Mouse (Mus musculus) 416B (cell line): ENCODE data around the gene Phgr1.
A peak's percentile ranks its signal among the peaks of the same experiment; 100 is the strongest.

ENCODE experiments used
- DNase-seq: peaks from one replicate; pipeline ENCODE4 v3.0.0; 2011; ENCODE audit warnings: low read depth

The Phgr1 gene

GRCm38 (mm10) chr2:118751896-118752791 is 20.4 kb upstream of the Phgr1 start:
- no peak for DNase-seq

DNA sequence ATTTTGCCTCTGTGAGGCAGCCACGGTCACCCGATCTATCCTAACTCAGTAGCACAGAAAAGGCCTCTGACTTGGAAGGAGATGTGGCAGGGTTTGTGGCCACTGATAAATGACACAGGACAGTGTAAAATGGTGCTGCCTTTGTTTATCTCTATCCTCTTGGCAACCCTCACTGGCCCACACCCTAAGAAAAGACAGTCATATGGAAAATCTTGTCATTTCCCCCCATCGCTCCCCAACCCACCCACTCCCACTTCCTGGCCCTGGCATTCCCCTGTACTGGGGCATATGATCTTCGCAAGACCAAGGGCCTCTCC is 19.8 kb upstream of the Phgr1 start:
- no peak for DNase-seq

DNA sequence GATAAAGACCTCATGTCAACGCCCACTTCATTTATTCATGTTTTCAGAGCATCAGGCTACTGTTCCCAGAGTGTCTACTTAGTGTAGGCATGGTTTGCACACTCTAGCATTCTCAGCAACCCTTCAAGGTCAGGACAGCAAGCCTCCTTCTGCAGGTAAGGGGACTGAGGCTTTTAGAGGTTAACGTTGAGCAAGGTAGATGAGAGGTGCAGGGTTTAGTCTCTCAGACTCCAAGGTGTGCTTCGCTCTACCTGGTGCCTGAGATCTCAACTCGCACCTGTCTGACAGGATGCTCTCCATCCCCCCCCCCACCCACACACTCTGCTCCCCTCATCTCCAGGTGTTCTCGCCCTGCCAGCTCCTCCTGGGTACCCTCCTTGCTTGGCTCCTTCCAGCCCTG is 18.4 kb upstream of the Phgr1 start:
- DNase-seq = no peak

GRCm38 (mm10) chr2:118755407-118755806 is 17.2 kb upstream of the Phgr1 start:
- no peak for DNase-seq

GRCm38 (mm10) chr2:118756103-118756502 is 16.5 kb upstream of the Phgr1 start:
- peak; percentile 34 for DNase-seq

- peak; percentile 83 for DNase-seq
Observed at GRCm38 (mm10) chr2:118759828-118760227, 12.7 kb upstream of the Phgr1 start.

DNA sequence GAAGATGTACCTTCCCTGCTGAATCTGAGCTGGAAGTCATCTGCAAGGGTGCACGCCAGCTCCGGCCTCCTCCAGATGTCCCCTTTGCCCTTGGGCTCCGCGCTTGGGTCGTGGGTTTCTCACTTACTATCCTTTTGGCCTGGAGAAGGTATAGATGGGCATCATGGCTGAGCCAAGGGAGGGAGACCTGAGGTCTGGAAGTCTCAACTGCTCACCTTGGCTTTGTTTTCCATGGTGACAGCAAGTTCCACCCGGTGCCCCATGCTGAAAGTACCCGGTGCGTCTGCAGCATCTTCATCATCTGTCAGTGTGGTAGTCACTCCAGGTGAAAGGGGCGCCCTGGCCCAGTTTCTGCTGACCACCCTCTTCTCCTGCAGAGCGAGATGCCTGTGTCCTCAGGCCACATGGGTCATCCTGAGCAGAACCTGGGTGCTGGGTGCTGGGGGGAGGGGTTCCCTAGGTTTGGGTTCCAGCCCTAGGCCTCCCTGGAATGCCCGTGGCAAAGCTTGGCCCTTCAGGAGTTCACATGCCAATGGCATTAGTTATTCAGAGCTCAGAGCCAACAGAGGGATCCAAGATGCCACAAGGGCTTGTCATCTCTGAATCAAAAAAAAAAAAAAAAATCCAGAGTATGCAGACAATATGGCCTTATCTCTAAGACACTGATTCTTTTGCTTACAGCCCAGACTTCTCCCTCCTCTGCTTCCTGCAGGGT is 12.1 kb upstream of the Phgr1 start:
- DNase-seq = no peak

DNA sequence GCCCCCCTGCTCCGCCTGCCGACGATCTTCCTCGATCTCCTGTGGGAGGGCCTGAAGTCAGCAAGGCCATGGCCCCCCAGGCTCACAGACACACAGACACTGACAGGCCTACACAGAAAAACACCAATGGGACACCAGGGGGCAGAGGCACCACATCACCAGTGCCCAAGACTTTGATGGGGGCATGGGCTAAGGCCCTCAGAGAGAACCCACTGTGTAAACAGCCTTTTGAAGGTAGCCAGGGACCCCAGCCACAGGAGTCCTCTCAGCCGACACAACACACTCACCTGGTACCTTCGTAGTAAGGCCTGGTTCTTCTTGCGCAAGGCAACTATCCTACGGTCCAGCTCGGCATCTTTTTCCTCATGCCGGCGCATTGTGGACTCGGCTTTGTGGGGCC is 11.2 kb upstream of the Phgr1 start:
- DNase-seq = peak; percentile 30

GRCm38 (mm10) chr2:118761906-118762783 is 10.4 kb upstream of the Phgr1 start, which contains the start of gene Ccdc9b:
Gene Ccdc9b (minus strand): TSS chr2:118762661.
- DNase-seq = peak; percentile 91

GRCm38 (mm10) chr2:118762784-118763148 is 9.8 kb upstream of the Phgr1 start:
- DNase-seq = peak; percentile 91

- DNase-seq = peak; percentile 79
Observed at GRCm38 (mm10) chr2:118763469-118763868, 9.1 kb upstream of the Phgr1 start.

GRCm38 (mm10) chr2:118764094-118764831 is 8.3 kb upstream of the Phgr1 start:
- DNase-seq = peak; percentile 49

DNA sequence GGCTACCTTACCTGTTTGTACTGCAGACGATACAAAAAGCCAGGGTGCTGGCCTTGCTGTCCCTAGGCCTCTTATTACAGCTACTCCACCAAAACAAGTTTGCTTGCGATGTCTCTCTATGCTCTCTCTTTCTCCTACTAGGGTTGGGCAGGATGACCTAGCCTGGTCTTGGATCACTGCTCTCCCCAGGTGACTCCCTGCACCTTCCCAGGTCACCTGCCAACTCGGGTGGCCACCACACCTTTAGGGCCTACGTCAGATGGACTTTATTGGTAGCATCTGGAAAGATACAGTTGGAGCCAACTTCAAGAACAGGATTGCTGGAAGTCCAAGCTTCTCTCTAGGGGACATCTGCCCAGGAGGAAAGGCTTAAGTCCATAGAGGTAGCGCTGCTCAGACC is 7.7 kb upstream of the Phgr1 start:
- no peak for DNase-seq

GRCm38 (mm10) chr2:118766041-118767033 is 6.2 kb upstream of the Phgr1 start:
- DNase-seq = peak; percentile 87

GRCm38 (mm10) chr2:118774536-118774935 is 2.0 kb downstream of the Phgr1 start:
- no peak for DNase-seq

GRCm38 (mm10) chr2:118775396-118775795 is 2.8 kb downstream of the Phgr1 start:
- peak; percentile 49 for DNase-seq

GRCm38 (mm10) chr2:118775846-118776245 is 3.3 kb downstream of the Phgr1 start:
- no peak for DNase-seq

- no peak for DNase-seq
Observed at GRCm38 (mm10) chr2:118776295-118776694, 3.7 kb downstream of the Phgr1 start.

DNA sequence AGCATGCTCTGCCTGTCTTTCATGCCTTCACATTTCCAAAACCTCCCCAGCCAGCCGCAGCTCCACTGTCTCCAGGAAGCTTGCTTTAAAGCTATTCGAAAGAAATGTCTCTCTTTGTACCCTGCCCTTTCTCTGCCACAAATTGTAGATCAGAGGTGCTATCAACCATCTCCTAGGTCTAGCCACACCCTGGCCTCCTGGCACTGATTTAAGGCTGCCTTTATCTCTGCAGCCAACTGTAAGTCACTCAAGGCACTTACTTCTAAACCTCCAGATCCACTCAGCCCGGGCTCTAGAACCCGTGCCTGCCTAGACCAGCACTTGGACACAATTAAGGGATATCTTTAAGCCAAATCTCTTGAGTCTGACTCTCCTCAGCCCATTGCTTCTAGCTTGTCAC is 5.8 kb downstream of the Phgr1 start:
- DNase-seq = no peak

DNA sequence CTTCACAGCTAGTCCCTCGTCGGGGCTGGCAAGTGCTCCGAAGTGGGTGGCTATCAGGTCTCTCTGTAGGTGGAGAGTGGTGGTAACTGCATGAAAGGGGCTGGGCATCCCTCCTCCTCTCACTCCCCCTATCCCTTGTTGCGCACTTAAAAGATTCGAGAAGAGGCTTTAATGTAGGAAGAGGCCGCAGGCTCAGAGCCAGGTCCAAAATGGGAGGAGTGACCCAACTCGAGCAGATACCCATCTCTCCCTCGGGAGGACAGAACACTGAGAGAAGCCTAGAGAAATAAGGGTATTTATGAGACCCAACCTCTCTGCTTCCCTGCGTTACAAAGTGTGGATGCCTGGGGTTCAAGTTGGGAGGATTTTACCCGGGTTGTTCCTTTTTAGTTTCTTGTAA is 6.5 kb downstream of the Phgr1 start:
- DNase-seq = no peak
